Mouse (Mus musculus) stomach, embryonic 14.5 days (tissue): ENCODE results near the gene Neurl4. TPM values are rescaled to one million over a fixed set of nuclear protein-coding genes. Genes with fewer than 3 reads are reported as not detected.
A peak's percentile ranks its signal among the peaks of the same experiment; 100 is the strongest.

Experiments
- ATAC-seq: fragments of 200-750 bp; cut with Nextera tagmentation; 2 replicates; pipeline ENCODE4 v1.8.0; 2017; ENCODE audit warnings: low read depth, moderate TSS enrichment; ENCODE audit not compliant: insufficient number of reproducible peaks, insufficient read depth, low FRiP score
- H3K27ac ChIP-seq: fragments of 300-500 bp; sonication (generic); 2 replicates; pipeline ENCODE4 v1.5.1; 2014; ENCODE audit warnings: mild to moderate bottlenecking, low read length, moderate library complexity, mixed read lengths
- H3K27me3 ChIP-seq: fragments of 300-500 bp; sonication (generic); 2 replicates; pipeline ENCODE4 v1.6.1; 2014; ENCODE audit warnings: low read length, control low read depth, mixed read lengths; ENCODE audit not compliant: control insufficient read depth, insufficient read depth
- H3K36me3 ChIP-seq: fragments of 300-500 bp; sonication (generic); 2 replicates; pipeline ENCODE4 v1.6.1; 2014; ENCODE audit warnings: mild to moderate bottlenecking, control low read depth, low read length, moderate library complexity, mixed read lengths; ENCODE audit not compliant: control insufficient read depth, insufficient read depth
- H3K4me1 ChIP-seq: fragments of 300-500 bp; sonication (generic); 2 replicates; pipeline ENCODE4 v1.6.1; 2014; ENCODE audit warnings: low read length, control low read depth, mixed read lengths; ENCODE audit not compliant: control insufficient read depth, insufficient read depth
- H3K4me2 ChIP-seq: fragments of 300-500 bp; sonication (generic); replicated peaks from 2 replicates; pipeline ENCODE4 v1.6.1; 2014; ENCODE audit warnings: low read depth, low read length, control low read depth
- H3K4me3 ChIP-seq: fragments of 300-500 bp; sonication (generic); 2 replicates; pipeline ENCODE4 v1.5.1; 2014; ENCODE audit warnings: low read depth, low read length, control low read depth
- H3K9ac ChIP-seq: fragments of 300-500 bp; sonication (generic); replicated peaks from 2 replicates; pipeline ENCODE4 v1.6.1; 2014; ENCODE audit warnings: low read depth, mild to moderate bottlenecking, control low read depth, low read length, moderate library complexity, mixed read lengths
- H3K9me3 ChIP-seq: fragments of 300-500 bp; sonication (generic); 2 replicates; pipeline ENCODE4 v1.6.1; 2016; ENCODE audit warnings: low read depth, low read length, control low read depth; ENCODE audit not compliant: control insufficient read depth
- WGBS: fragments of 180-500 bp; shearing (Covaris S2); extraction: QIAGEN DNeasy Blood & Tissue Kit; methylation state at CpG from one replicate; pipeline ENCODE4 v1.1.7; 2014; 5-methylcytosine and 5-hydroxymethylcytosine counted together
- polyA plus RNA-seq: library from polyadenylated mRNA; unstranded; fragments of >200 nt; fragmentation: Nextera tagmentation; extraction: Ambion mirVana; gene quantifications from 2 replicates; pipeline ENCODE4 v1.2.1, GENCODE M21; 2014

The Neurl4 gene
- polyA plus RNA-seq, 1 experiment from 2014 or later: 12.6 TPM

GRCm38 (mm10) chr11:69901993-69902392, 1.1 kb downstream of the Neurl4 start:
- peak overlapping the region; percentile 97 for H3K27ac ChIP-seq
- peaks cover 12% of the 10 kb centered on the region for H3K4me1 ChIP-seq
- H3K9ac ChIP-seq: peak overlapping the region; percentile 93
- no peak for ATAC-seq
- no peaks in the 10 kb centered on the region for H3K9me3 ChIP-seq
- peak overlapping the region; percentile 97 for H3K4me2 ChIP-seq
- H3K27me3 ChIP-seq: no peaks in the 10 kb centered on the region
- WGBS: under 1% methylated on average over 39 of the region's 39 CpGs
- peak overlapping the region; percentile 79 for H3K4me3 ChIP-seq
- peaks cover 28% of the 10 kb centered on the region for H3K36me3 ChIP-seq

GRCm38 (mm10) chr11:69902972-69903371, 2.1 kb downstream of the Neurl4 start:
- Histone ChIP-seq H3K9ac (peak overlapping the region; percentile 93; the same call in 1 of the 2 replicates), H3K4me1 (peaks cover 12% of the 10 kb centered on the region), H3K36me3 (peaks cover 38% of the 10 kb centered on the region), H3K4me3 (peak overlapping the region; percentile 79; the same call in 1 of the 2 replicates), H3K27ac (no peak overlapping the region), H3K27me3 (no peaks in the 10 kb centered on the region), H3K4me2 (peak overlapping the region; percentile 97), H3K9me3 (no peaks in the 10 kb centered on the region)
- 84% methylated on average over 13 of the region's 13 CpGs for WGBS
- ATAC-seq: no peak

DNA sequence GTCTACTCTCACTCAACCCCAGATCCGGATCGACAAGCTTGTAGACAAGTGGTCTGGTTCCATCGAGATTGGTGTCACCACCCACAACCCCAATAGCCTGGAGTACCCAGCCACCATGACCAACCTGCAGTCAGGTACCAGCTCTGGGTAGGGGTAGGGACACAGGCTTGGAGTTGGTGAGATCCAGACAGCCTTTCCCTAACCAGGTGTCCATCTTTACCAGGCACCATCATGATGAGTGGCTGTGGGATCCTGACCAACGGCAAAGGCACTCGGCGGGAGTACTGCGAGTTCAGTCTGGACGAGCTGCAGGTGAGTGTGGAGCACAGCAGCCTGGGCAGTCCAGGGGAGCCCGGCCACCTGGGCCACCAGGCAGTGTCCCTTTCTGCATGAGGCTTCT, 3.4 kb downstream of the Neurl4 start:
- no peak overlapping the region for H3K4me3 ChIP-seq
- H3K4me2 ChIP-seq: no peak overlapping the region
- H3K27ac ChIP-seq: no peak overlapping the region
- H3K4me1 ChIP-seq: peaks cover 12% of the 10 kb centered on the region
- no peaks in the 10 kb centered on the region for H3K27me3 ChIP-seq
- no peaks in the 10 kb centered on the region for H3K9me3 ChIP-seq
- peaks cover 51% of the 10 kb centered on the region for H3K36me3 ChIP-seq
- no peak for ATAC-seq
- 94% methylated on average over 9 of the region's 9 CpGs for WGBS
- H3K9ac ChIP-seq: no peak overlapping the region

- Histone ChIP-seq H3K9me3 (no peaks in the 10 kb centered on the region), H3K4me2 (no peak overlapping the region), H3K27ac (no peak overlapping the region), H3K27me3 (no peaks in the 10 kb centered on the region), H3K4me3 (no peak overlapping the region), H3K4me1 (no peaks in the 10 kb centered on the region), H3K36me3 (peaks cover 82% of the 10 kb centered on the region), H3K9ac (no peak overlapping the region)
- WGBS: 91% methylated on average over 11 of the region's 11 CpGs
- ATAC-seq: no peak
These were observed 7.8 kb downstream of the Neurl4 start for GRCm38 (mm10) chr11:69908645-69909044.

DNA sequence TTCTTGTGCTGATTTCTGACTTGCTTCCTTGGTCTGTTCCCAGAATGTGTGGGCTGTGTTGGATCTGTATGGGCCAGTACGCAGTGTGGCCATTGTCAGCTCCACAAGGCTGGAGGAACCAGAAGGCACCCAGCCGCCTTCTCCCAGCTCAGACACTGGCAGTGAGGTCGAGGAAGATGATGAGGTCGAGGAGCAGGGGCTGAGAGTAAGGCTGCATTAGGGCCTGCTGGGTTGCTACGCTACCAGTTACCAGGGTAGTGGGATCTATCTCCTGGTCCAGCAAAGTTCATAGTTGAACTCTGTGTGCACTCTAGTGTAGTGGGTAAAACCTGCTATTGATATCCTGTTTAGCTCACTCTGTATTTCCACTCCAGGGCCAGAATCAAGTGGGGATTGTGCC, 8.3 kb downstream of the Neurl4 start:
- peaks cover 76% of the 10 kb centered on the region for H3K36me3 ChIP-seq
- no peaks in the 10 kb centered on the region for H3K9me3 ChIP-seq
- H3K4me3 ChIP-seq: no peak overlapping the region
- no peak overlapping the region for H3K9ac ChIP-seq
- no peaks in the 10 kb centered on the region for H3K4me1 ChIP-seq
- 90% methylated on average over 5 of the region's 5 CpGs for WGBS
- no peak overlapping the region for H3K27ac ChIP-seq
- H3K4me2 ChIP-seq: no peak overlapping the region
- H3K27me3 ChIP-seq: no peaks in the 10 kb centered on the region
- ATAC-seq: no peak

- H3K4me3 ChIP-seq: no peak overlapping the region
- WGBS: 90% methylated on average over 8 of the region's 8 CpGs
These were observed 9.3 kb downstream of the Neurl4 start for GRCm38 (mm10) chr11:69910177-69910576.

DNA sequence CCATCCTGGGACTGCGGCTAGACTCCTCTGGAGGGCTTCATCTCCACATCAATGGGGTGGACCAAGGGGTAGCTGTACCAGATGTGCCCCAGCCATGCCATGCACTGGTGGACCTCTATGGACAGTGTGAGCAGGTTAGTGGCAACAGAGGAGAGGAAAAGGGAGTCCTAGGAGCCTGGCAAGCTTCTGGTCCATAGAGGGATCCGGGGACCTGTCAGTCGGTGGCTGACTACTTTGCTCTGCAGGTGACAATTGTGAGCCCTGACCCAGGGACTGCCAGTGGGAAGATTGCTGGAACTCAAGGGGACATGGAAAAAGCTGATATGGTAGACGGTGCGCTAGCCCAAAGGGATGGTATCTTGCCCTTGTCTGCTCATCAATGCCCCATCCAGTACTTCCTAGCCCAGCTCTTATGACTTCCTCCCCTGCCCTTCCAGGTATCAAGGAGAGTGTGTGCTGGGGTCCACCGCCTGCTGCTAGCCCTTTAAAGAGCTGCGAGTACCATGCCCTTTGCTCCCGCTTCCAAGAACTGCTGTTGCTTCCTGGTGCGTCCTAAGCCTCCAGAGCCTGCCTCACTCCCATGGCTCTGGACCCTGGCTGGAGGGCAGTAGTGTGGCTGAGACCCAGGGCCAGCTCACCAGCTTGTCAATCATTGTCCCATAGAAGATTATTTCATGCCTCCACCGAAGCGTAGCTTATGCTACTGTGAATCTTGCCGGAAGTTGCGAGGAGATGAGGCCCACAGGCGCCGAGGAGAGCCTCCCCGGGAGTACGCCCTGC, 10.1 kb downstream of the Neurl4 start:
- no peak overlapping the region for H3K4me3 ChIP-seq
- peaks cover 13% of the 10 kb centered on the region for H3K4me1 ChIP-seq
- no peak overlapping the region for H3K9ac ChIP-seq
- H3K4me2 ChIP-seq: no peak overlapping the region
- H3K27me3 ChIP-seq: no peaks in the 10 kb centered on the region
- H3K9me3 ChIP-seq: no peaks in the 10 kb centered on the region
- 92% methylated on average over 17 of the region's 17 CpGs for WGBS
- no peak overlapping the region for H3K27ac ChIP-seq
- H3K36me3 ChIP-seq: peaks cover 78% of the 10 kb centered on the region
- no peak for ATAC-seq

More at GRCm38 (mm10) chr11:69910177-69910576, 9.3 kb downstream of the Neurl4 start:
- Histone ChIP-seq H3K36me3 (peaks cover 76% of the 10 kb centered on the region), H3K9ac (no peak overlapping the region), H3K4me2 (no peak overlapping the region), H3K9me3 (no peaks in the 10 kb centered on the region), H3K27me3 (no peaks in the 10 kb centered on the region), H3K27ac (no peak overlapping the region), H3K4me1 (peaks cover 7% of the 10 kb centered on the region)
- no peak for ATAC-seq

- WGBS: 90% methylated on average over 6 of the region's 6 CpGs
- no peaks in the 10 kb centered on the region for H3K9me3 ChIP-seq
- H3K4me1 ChIP-seq: peaks cover 17% of the 10 kb centered on the region
- no peak for ATAC-seq
- no peaks in the 10 kb centered on the region for H3K27me3 ChIP-seq
- H3K4me2 ChIP-seq: no peak overlapping the region
- no peak overlapping the region for H3K4me3 ChIP-seq
- no peak overlapping the region for H3K9ac ChIP-seq
- no peak overlapping the region for H3K27ac ChIP-seq
- peaks cover 76% of the 10 kb centered on the region for H3K36me3 ChIP-seq
These were observed 10.8 kb downstream of the Neurl4 start for GRCm38 (mm10) chr11:69911701-69912100.
